Mouse (Mus musculus): ENCODE results near the gene Arfrp1. TPM values are rescaled to one million over a fixed set of nuclear protein-coding genes. Genes with fewer than 3 reads are reported as not detected.
A peak's percentile ranks its signal among the peaks of the same experiment; 100 is the strongest.

Arfrp1 gene
- total and polyA plus RNA-seq, 2 experiments from 2014 or later, result 14.7 to 70.7 TPM

DNA sequence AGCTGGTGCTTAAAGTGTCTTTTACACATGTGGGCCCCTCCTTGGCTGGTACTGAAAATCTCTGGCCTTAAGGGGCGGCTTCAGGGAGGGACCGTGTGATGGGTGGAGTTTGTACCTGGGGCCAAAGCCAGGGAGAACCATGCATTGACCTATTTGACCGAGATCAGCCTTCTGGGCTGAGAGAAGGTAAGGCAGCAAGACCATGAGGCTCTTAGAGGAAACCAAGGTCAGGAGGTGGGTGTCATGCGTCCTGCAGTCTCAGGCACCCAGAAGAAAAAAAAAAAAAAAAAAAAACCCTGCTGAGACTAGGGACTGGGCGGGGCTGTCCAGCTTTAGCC lies 52.2 kb downstream of the Arfrp1 start:
- peak overlapping the region; percentile 88 for H3K9ac ChIP-seq (replicated peaks; ENCODE audit: low read length)
- TF ChIP-seq CTCF (IDR thresholded peaks at IDR 0.05; ENCODE audit: low read depth), result no peak
- peak overlapping the region; percentile 73 for H3K4me2 ChIP-seq (ENCODE audit: low read depth, low read length)
- H3K9me3 ChIP-seq (ENCODE audit: low read length), result no peaks in the 10 kb centered on the region
- no peaks in the 10 kb centered on the region for H3K27me3 ChIP-seq (ENCODE audit: insufficient read depth, low read length)
- peaks cover 4% of the 10 kb centered on the region; the same call in 1 of the 2 replicates for H3K4me1 ChIP-seq (ENCODE audit: insufficient read depth, low read length)
- DNase-seq (ENCODE audit: low spot score), result no peak
- peak overlapping the region; percentile 90 for H3K27ac ChIP-seq
- H3K36me3 ChIP-seq (ENCODE audit: insufficient read depth, low read length), result peaks cover 14% of the 10 kb centered on the region
- 10% methylated on average over 5 of the region's 5 CpGs for WGBS
- no peak; the same call in 1 of the 2 replicates for ATAC-seq
- H3K4me3 ChIP-seq (ENCODE audit: low read length), result peak overlapping the region; percentile 85

- no peak for ATAC-seq
- 49% methylated on average over 3 of the region's 3 CpGs for WGBS
- Histone ChIP-seq H3K4me3 (ENCODE audit: low read length) (peak overlapping the region; percentile 85), H3K27me3 (ENCODE audit: insufficient read depth, low read length) (no peaks in the 10 kb centered on the region), H3K27ac (peak overlapping the region; percentile 90; the same call in 1 of the 2 replicates), H3K4me1 (ENCODE audit: insufficient read depth, low read length) (peaks cover 4% of the 10 kb centered on the region; the same call in 1 of the 2 replicates), H3K36me3 (ENCODE audit: insufficient read depth, low read length) (peaks cover 17% of the 10 kb centered on the region), H3K9ac (replicated peaks; ENCODE audit: low read length) (peak overlapping the region; percentile 88; the same call in 1 of the 2 replicates), H3K9me3 (ENCODE audit: low read length) (no peaks in the 10 kb centered on the region), H3K4me2 (ENCODE audit: low read depth, low read length) (peak overlapping the region; percentile 73)
- no peak for TF ChIP-seq CTCF (IDR thresholded peaks at IDR 0.05; ENCODE audit: low read depth)
- DNase-seq (ENCODE audit: low spot score), result no peak
These were observed 52.8 kb downstream of the Arfrp1 start for GRCm38 (mm10) chr2:181312435-181312834.

Other genes with a start within 250 kb of the Arfrp1 start
- gene Kcnq2, start 230.1 kb downstream of the Arfrp1 start, total RNA-seq (2014; rRNA removed), result 128 and 142 TPM in 2 replicates
- 32.3 and 34.6 TPM in 2 replicates for gene Kcnq2, start 230.1 kb downstream of the Arfrp1 start, polyA plus RNA-seq (2015; fragmentation: Nextera tagmentation; extraction: Ambion mirVana)
- gene Eef1a2, start 208.4 kb downstream of the Arfrp1 start, total RNA-seq (2014; rRNA removed), result 304 and 351 TPM in 2 replicates
- gene Eef1a2, start 208.4 kb downstream of the Arfrp1 start, polyA plus RNA-seq (2015; fragmentation: Nextera tagmentation; extraction: Ambion mirVana), result 24.7 and 26.7 TPM in 2 replicates
- gene Ppdpf, start 178.2 kb downstream of the Arfrp1 start, total RNA-seq (2014; rRNA removed), result 300 and 340 TPM in 2 replicates
- gene Ppdpf, start 178.2 kb downstream of the Arfrp1 start, polyA plus RNA-seq (2015; fragmentation: Nextera tagmentation; extraction: Ambion mirVana), result 329 and 347 TPM in 2 replicates
- gene Ptk6, start 162.6 kb downstream of the Arfrp1 start, total RNA-seq (2014; rRNA removed), result not detected in 2 replicates
- gene Ptk6, start 162.6 kb downstream of the Arfrp1 start, polyA plus RNA-seq (2015; fragmentation: Nextera tagmentation; extraction: Ambion mirVana), result not detected in 2 replicates
- gene Srms, start 152.2 kb downstream of the Arfrp1 start, total RNA-seq (2014; rRNA removed), result 0.07 and 0.47 TPM in 2 replicates
- gene Srms, start 152.2 kb downstream of the Arfrp1 start, polyA plus RNA-seq (2015; fragmentation: Nextera tagmentation; extraction: Ambion mirVana), result 0.09 and 0.18 TPM in 2 replicates
- 2.2 and 2.8 TPM in 2 replicates for gene Fndc11, start 145.4 kb downstream of the Arfrp1 start, total RNA-seq (2014; rRNA removed)
- gene Fndc11, start 145.4 kb downstream of the Arfrp1 start, polyA plus RNA-seq (2015; fragmentation: Nextera tagmentation; extraction: Ambion mirVana), result 0.25 and 0.52 TPM in 2 replicates
- gene Helz2, start 123.4 kb downstream of the Arfrp1 start, total RNA-seq (2014; rRNA removed), result 2.8 and 5.7 TPM in 2 replicates
- gene Helz2, start 123.4 kb downstream of the Arfrp1 start, polyA plus RNA-seq (2015; fragmentation: Nextera tagmentation; extraction: Ambion mirVana), result 0.19 and 0.24 TPM in 2 replicates
- 19.2 and 25.2 TPM in 2 replicates for gene Gmeb2, start 77.4 kb downstream of the Arfrp1 start, total RNA-seq (2014; rRNA removed)
- 8.6 and 8.9 TPM in 2 replicates for gene Gmeb2, start 77.4 kb downstream of the Arfrp1 start, polyA plus RNA-seq (2015; fragmentation: Nextera tagmentation; extraction: Ambion mirVana)
- gene Stmn3, start 50.9 kb downstream of the Arfrp1 start, total RNA-seq (2014; rRNA removed), result 1,221 and 1,263 TPM in 2 replicates
- 1,758 and 1,824 TPM in 2 replicates for gene Stmn3, start 50.9 kb downstream of the Arfrp1 start, polyA plus RNA-seq (2015; fragmentation: Nextera tagmentation; extraction: Ambion mirVana)
- gene Rtel1, start 45.7 kb downstream of the Arfrp1 start, total RNA-seq (2014; rRNA removed), result 52.2 and 97.2 TPM in 2 replicates
- gene Rtel1, start 45.7 kb downstream of the Arfrp1 start, polyA plus RNA-seq (2015; fragmentation: Nextera tagmentation; extraction: Ambion mirVana), result 21.6 and 28.0 TPM in 2 replicates
- 66.3 and 85.3 TPM in 2 replicates for gene Zgpat, start 476 bp downstream of the Arfrp1 start, total RNA-seq (2014; rRNA removed)
- gene Zgpat, start 476 bp downstream of the Arfrp1 start, polyA plus RNA-seq (2015; fragmentation: Nextera tagmentation; extraction: Ambion mirVana), result 37.5 and 40.6 TPM in 2 replicates
- 49.0 and 62.1 TPM in 2 replicates for gene Lime1, start 14.7 kb upstream of the Arfrp1 start, total RNA-seq (2014; rRNA removed)
- 24.1 and 26.2 TPM in 2 replicates for gene Lime1, start 14.7 kb upstream of the Arfrp1 start, polyA plus RNA-seq (2015; fragmentation: Nextera tagmentation; extraction: Ambion mirVana)
- gene Zbtb46, start 94.0 kb upstream of the Arfrp1 start, total RNA-seq (2014; rRNA removed), result 29.0 and 33.0 TPM in 2 replicates
- gene Zbtb46, start 94.0 kb upstream of the Arfrp1 start, polyA plus RNA-seq (2015; fragmentation: Nextera tagmentation; extraction: Ambion mirVana), result 17.0 and 19.2 TPM in 2 replicates
- not detected in 2 replicates for gene Abhd16b, start 127.8 kb upstream of the Arfrp1 start, total RNA-seq (2014; rRNA removed)
- 0.08 TPM in 1 of 2 replicates, not detected in the other for gene Abhd16b, start 127.8 kb upstream of the Arfrp1 start, polyA plus RNA-seq (2015; fragmentation: Nextera tagmentation; extraction: Ambion mirVana)
- 52.2 and 92.5 TPM in 2 replicates for gene Tpd52l2, start 131.7 kb upstream of the Arfrp1 start, total RNA-seq (2014; rRNA removed)
- gene Tpd52l2, start 131.7 kb upstream of the Arfrp1 start, polyA plus RNA-seq (2015; fragmentation: Nextera tagmentation; extraction: Ambion mirVana), result 127 and 128 TPM in 2 replicates
- 417 and 459 TPM in 2 replicates for gene Dnajc5, start 155.1 kb upstream of the Arfrp1 start, total RNA-seq (2014; rRNA removed)
- 260 and 276 TPM in 2 replicates for gene Dnajc5, start 155.1 kb upstream of the Arfrp1 start, polyA plus RNA-seq (2015; fragmentation: Nextera tagmentation; extraction: Ambion mirVana)
- 49.9 and 58.2 TPM in 2 replicates for gene Uckl1, start 219.5 kb upstream of the Arfrp1 start, total RNA-seq (2014; rRNA removed)
- gene Uckl1, start 219.5 kb upstream of the Arfrp1 start, polyA plus RNA-seq (2015; fragmentation: Nextera tagmentation; extraction: Ambion mirVana), result 36.5 and 38.1 TPM in 2 replicates
- 29.9 and 32.3 TPM in 2 replicates for gene Prpf6, start 226.5 kb upstream of the Arfrp1 start, total RNA-seq (2014; rRNA removed)
- gene Prpf6, start 226.5 kb upstream of the Arfrp1 start, polyA plus RNA-seq (2015; fragmentation: Nextera tagmentation; extraction: Ambion mirVana), result 39.8 and 42.4 TPM in 2 replicates
- 66.2 and 75.8 TPM in 2 replicates for gene Zfp512b, start 227.4 kb upstream of the Arfrp1 start, total RNA-seq (2014; rRNA removed)
- 70.3 and 74.6 TPM in 2 replicates for gene Zfp512b, start 227.4 kb upstream of the Arfrp1 start, polyA plus RNA-seq (2015; fragmentation: Nextera tagmentation; extraction: Ambion mirVana)
- gene Samd10, start 233.8 kb upstream of the Arfrp1 start, total RNA-seq (2014; rRNA removed), result 110 and 144 TPM in 2 replicates
- gene Samd10, start 233.8 kb upstream of the Arfrp1 start, polyA plus RNA-seq (2015; fragmentation: Nextera tagmentation; extraction: Ambion mirVana), result 124 and 138 TPM in 2 replicates

Data from hindbrain, postnatal 0 days (tissue).